Mouse (Mus musculus) thymus, postnatal 25 days (tissue): ENCODE results near the gene Zc3h12d.

Experiments
- DNase-seq: peaks from one replicate; pipeline ENCODE4 v3.0.0; 2022

The Zc3h12d gene

DNA sequence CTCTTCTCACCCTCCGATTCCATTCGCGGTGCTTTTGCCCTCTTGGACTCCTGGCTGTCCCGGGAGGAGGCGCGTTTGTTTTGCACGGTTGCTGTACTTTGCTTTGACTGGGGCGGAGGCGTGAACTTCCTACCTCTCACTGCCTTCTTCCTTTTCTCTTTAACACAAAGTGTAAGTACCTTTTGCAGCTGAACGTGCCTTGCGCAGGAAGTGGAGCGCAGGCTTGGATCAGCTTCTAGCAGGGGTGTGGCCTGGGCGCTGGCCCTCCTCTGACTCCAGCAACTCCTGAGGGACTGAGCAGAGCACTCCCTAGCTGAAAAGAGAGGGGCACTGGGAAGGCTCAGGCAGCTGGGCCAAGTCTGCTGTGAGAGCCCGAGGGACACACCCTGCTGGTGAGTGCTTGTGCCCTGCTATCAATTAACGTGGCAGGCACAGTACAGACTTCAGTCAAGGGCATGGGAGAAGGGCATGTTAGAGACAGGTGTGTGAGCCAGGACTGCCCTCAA is at the start of gene Zc3h12d:
TSS of gene Zc3h12d (plus strand) at position 300 of the 506 bp plus-strand sequence.
- peak; percentile 79 for DNase-seq

GRCm38 (mm10) chr10:7787319-7787718 is 45.0 kb upstream of the Zc3h12d start:
- no peak for DNase-seq

DNA sequence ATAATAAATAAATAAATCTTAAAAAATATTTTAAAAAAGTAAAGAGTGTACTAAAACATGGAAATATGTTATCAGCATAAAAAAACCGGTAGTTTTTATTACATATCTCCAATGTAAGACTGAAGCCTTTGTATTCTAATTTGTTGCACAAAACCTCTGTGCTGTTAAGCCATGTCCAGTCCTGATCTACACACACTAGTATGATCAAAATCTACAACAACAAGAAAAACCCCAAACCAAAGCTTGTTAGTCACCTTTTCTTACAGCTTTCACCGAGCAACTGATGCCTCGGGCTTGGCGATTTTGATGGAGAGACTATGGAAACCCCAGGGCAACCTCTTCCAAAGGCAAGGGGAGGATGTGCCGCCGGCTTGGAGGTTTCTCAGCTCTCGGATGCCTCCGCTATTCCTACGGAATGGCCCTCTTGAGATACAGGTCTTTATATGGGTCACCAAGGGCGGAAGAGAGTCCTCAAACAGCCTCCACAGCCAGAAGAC is 40.0 kb upstream of the Zc3h12d start:
- no peak for DNase-seq

GRCm38 (mm10) chr10:7792751-7793385 is 39.4 kb upstream of the Zc3h12d start, which contains the start of the genes Ginm1 and Ppil4:
Gene Ginm1 (minus strand): TSS chr10:7792824.
Gene Ppil4 (plus strand): TSS chr10:7792891.
- peak; percentile 87 for DNase-seq

DNA sequence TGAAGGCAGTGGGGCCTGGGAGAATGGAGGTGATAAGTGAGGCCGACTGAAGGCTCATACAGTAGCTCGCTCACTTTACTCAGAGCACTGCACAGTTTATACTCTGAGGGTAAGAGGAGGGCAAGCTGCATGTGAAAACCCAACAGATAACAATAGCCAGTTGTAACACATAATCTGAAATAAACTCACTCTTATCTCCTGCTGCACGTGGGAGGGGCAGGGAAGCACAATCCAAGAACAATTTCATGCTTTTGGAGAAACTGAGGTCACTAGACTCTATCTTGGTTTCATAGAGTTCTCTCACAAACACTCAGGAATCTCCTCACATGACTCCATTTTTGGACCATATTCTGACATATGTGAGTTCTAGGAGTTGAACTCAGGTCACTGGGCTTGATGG is 31.0 kb upstream of the Zc3h12d start:
- no peak for DNase-seq

DNA sequence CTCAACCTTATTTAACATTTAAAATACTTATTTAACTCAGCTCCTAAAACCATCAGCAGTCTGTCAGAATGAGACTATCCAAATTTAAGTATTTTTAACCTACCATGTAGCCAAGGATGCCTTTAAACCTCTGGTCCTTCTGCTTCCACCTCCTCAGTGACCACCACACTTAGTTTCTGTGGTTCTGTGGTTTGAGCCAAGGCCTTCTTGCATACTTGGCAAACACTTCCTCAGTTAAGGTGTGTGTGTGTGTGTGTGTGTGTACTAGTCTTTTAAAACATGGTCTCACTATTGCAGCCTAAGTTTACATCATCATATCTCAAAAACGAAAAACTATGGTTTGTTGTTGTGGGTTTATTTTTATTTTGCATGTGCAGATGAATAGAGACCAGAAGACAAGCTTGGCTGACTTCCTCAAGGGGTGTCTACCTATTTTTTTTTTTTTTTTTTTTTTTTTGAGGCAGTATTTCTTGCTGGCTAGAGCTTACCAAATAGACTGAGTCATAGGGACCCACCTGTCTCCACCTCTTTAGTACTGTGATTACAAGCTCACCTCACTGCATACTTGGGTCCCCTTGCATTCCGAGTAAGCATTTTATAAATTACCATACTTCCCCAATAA is 29.6 kb upstream of the Zc3h12d start:
- no peak for DNase-seq

GRCm38 (mm10) chr10:7809937-7810336 is 22.3 kb upstream of the Zc3h12d start:
- DNase-seq, result peak; percentile 60

GRCm38 (mm10) chr10:7816476-7816875 is 15.8 kb upstream of the Zc3h12d start:
- DNase-seq, result no peak

DNA sequence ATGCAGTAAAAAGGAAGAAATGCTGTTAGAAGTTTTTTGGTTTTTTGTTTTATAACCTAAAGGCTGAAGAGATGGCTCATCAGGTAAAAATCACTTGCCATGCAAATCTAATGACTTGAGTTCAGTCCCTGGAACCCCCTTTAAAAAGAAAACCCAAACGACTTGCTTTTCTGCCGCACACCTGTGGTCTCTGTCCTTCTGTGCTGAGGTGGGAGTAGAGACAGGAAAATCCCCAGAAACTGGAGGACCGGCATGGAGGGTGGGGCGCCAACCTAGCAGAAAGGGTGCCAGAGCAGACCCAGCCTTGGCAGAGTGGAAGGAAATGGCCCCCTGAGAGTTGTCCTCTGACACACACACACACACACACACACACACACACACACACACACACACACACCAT is 13.6 kb upstream of the Zc3h12d start:
- DNase-seq, result no peak

GRCm38 (mm10) chr10:7819156-7819555 is 13.1 kb upstream of the Zc3h12d start:
- no peak for DNase-seq

GRCm38 (mm10) chr10:7819603-7820002 is 12.7 kb upstream of the Zc3h12d start:
- DNase-seq, result no peak

DNA sequence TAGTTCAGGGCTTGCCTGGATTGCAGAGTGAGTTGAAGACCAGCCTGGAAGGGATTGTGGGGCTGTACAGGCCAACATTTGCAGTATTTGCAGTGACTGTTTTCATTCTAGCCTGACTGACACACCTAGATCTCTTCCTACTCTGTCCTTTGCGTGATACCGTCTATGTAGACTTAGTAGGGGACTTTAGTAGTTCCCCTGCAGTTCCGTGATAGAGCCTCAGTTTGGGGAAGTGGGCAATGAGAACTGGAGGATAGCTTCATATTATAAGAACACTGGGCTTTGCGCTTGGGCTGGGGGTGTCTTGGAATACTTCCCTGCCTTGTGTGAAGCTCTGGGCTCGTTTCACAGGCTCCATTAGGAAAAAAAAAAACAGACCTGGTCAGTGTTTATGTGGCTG is 12.1 kb upstream of the Zc3h12d start:
- DNase-seq, result no peak

GRCm38 (mm10) chr10:7821981-7822380 is 10.3 kb upstream of the Zc3h12d start:
- no peak for DNase-seq

DNA sequence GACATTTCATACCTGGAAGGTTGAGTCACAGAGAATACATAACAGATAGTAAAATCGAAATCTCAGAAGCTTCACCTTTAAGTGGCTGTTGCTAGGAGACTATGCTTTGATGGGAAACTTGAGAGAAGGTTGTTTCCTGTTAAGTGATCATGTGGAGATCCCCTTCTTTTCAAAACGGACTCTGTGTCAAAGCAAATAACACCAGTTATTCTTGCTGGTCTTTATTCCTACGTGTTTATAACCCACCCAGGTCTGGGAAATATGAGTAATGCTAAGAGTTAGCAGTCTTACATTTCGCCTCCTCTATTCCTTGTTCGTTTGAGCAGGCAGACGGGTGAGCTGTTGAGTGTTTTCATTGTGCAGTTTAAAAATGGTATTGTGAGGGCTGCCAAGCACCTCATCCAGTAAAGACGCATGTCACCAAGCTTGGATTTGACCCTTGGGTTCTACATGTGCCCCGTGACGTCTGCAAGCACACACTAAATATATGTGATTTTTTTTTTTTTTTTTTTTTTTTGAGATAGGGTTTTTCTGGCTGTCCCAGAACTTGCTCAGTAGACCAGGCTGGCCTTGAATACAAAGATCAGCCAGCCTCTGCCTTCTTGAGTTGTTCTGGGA is 7.5 kb upstream of the Zc3h12d start:
- DNase-seq, result no peak

GRCm38 (mm10) chr10:7825281-7825665 is 7.0 kb upstream of the Zc3h12d start:
- DNase-seq, result no peak

- DNase-seq, result no peak
These were observed 6.2 kb upstream of the Zc3h12d start for GRCm38 (mm10) chr10:7826106-7826505.

DNA sequence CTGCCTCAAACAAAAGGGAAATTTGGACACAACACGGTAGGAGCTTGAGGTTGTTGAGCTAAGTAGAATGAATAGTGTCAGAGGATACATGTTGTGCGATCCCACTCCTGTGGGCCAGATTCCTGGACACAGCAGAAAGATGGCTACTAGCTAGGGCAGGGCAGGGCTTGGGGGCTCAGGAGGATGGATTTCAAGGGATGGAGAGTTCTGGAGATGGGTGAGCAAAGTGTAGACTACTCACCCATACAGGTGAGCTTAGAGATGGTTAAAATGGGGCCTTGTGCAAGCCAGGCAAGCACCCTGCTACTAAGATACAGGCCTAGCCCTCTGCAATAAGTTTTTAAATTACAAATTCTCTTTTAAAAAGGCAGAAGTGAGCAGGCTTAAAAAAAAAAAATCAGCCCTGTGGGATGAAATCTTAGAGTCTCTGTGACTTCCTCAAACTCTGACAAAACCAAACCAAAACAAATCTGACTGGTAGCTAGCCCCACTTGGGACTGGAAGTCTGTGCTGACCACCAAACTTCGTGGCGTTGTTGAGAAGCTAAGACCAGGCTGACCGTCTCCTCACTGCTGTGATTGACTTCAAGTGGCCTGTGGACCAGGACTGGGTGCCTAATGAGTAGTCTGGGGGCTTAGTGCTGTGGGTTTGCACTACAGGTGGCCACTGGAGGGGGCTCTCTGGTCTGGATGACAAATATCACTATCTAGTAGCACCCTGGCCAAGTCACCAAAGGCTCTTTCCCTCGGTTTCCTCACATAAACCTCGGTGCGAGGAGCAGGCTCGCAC is 1.3 kb downstream of the Zc3h12d start:
- DNase-seq, result no peak

- peak; percentile 60 for DNase-seq
These were observed 2.5 kb downstream of the Zc3h12d start for GRCm38 (mm10) chr10:7834671-7835225.

DNA sequence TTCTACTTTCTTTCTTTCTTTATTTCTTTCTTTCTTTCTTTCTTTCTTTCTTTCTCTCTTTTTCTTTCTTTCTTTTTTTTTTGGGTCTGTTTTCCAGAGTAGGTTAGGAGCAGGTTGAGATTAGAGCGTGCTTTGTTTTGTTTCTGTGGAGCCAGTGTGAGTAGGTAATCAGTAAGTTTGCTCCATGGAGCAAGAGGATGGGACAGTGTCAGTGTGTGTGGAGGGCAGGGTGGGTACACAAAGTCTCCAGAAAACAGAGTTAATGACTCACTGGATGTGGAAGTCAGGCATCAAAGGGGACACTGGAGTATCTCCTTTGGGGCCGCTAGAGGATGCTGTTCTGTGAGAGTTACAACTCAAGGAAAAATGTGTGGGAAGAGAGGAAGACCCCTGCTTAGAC is 4.6 kb downstream of the Zc3h12d start:
- DNase-seq, result no peak

DNA sequence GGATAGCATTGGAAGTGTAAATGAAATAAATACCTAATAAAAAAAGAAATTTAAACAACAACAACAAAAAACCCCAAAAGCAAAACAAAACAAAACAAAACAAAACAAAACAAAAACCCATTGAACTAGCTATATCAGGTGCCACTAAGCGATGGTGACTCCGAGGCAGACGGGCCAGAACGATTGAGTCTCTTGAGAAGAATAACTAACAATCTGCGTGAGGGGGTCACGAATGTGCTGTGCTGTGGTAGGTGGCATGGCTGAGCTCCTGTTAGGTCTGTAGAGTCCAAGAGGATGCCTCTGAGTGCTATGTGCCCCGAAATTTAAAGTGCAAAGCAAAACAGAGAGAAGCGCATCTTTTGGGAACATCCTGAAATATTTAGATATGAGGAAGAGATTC is 5.2 kb downstream of the Zc3h12d start:
- DNase-seq, result no peak

- DNase-seq, result no peak
These were observed 5.8 kb downstream of the Zc3h12d start for GRCm38 (mm10) chr10:7838036-7838435.

DNA sequence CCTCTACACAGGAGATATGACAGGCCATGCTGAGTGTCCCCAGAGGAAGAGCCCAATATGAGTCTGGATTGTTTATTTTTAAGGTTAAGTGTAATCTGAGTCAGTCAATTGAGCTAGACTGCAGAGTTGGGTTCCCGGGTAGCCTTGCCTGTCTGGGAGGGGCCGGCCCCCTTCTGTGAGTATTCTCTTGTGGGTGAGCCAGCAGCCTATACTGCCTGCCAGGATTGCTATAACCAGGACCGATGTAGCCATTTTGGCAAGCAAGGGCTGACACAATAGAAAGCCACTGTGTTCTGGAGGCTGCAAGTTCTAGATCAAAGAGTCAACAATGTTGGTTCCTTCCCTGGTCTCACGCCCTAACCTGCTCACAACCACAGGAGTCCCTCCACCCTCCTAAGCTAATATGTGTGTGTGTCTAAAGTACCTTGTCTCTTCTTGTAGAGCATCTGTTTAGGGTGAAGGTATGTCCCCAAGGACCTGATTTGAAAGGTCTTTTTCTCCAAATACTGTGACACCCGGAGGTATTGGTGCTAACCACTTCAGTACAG is 6.7 kb downstream of the Zc3h12d start:
- no peak for DNase-seq
